Mouse (Mus musculus) brown adipose tissue, adult 24 weeks (tissue): ENCODE data around the gene Sapcd1. TPM values are rescaled to one million over a fixed set of nuclear protein-coding genes. Genes with fewer than 3 reads are reported as not detected.
"Not testable (repeated sequence)": the region's sequence is repeated elsewhere in the genome, so short reads cannot be mapped to it uniquely, and the experiment has no call there.

ENCODE experiments used
- H3K27ac ChIP-seq: fragments of 200-500 bp; replicated peaks from 2 replicates; pipeline ENCODE4 v1.5.1; 2012; ENCODE audit warnings: low read depth, mild to moderate bottlenecking, low read length
- H3K4me1 ChIP-seq: fragments of 200-500 bp; 2 replicates; pipeline ENCODE4 v1.6.1; 2012; ENCODE audit warnings: low read length, mixed read lengths; ENCODE audit not compliant: control insufficient read depth, insufficient read depth, insufficient read length
- H3K4me3 ChIP-seq: fragments of 200-500 bp; 2 replicates; pipeline ENCODE4 v1.5.1; 2012; ENCODE audit warnings: low read depth, mild to moderate bottlenecking, low read length, moderate library complexity; ENCODE audit not compliant: insufficient read depth
- polyA plus RNA-seq: library from polyadenylated mRNA; stranded (reverse); fragments of >200 nt; gene quantifications from 2 replicates; pipeline ENCODE4 v1.2.4, GENCODE M21; 2012; ENCODE audit not compliant: missing spikeins, insufficient read depth, insufficient read length

Gene Sapcd1
- polyA plus RNA-seq, 1 experiment, result not detected

DNA sequence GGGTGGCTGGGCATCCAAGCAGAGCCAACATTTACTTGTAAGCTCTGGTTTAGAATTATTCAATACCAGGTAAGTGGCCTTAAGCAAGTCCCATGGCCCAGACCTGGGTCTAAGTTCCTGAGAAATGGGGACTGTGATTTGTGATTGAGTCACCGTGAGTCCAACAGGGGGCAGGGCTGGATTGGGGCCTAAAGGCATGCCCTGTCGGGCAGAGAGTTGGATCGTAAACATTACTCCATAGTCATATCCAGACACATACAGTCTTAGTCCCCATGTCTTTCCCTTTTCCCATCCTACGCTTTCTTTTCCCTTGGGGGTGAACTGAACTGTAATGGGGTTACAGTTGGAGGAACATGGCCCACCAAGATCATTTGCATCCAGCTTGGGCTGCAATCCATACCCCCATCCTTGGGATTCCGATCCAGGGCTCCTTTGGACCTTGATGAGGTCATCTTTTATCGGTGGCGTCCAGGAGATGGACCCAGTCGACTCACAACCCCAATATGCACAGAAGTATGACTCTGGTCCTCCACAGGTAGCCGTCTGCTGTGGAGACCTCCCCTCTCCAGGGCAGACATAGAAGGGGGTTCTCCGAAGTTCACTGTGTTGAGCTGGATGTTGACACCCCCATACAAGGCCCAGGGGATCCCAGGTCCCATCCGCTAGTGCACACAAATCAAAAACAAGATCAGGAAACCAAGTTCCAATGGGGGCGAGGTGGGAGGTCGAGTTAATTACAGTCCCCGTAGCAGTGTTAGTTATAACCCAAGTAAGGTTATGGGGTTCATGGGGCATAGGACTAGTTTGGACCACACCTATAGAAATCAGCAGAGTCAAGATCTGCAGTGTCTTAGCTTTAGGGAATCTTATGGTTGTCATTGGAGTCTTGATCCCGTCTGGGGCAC is 29.0 kb downstream of the Sapcd1 start:
- H3K27ac ChIP-seq, result peak overlapping the region; percentile 18; the same call in 1 of the 2 replicates
- H3K4me1 ChIP-seq, result no peaks in the 10 kb centered on the region
- peak overlapping the region; percentile 53; the same call in 1 of the 2 replicates for H3K4me3 ChIP-seq

DNA sequence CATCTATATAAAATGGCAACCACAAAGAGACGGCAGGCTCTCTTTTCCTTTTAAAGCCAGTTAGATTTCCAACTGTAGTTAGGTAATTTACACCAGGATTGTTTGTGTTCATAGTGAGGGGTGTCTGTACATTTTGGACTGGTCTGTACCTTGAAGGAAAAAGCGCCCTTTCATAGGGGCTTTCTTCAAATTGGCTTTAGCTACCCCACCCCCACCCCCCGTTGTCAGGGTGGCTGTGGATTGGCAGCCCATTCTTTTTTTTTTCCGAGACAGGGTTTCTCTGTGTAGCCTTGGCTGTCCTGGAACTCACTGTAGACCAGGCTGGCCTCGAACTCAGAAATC is 30.7 kb downstream of the Sapcd1 start:
- no peaks in the 10 kb centered on the region for H3K4me1 ChIP-seq
- H3K4me3 ChIP-seq, result no peak overlapping the region
- no peak overlapping the region for H3K27ac ChIP-seq

DNA sequence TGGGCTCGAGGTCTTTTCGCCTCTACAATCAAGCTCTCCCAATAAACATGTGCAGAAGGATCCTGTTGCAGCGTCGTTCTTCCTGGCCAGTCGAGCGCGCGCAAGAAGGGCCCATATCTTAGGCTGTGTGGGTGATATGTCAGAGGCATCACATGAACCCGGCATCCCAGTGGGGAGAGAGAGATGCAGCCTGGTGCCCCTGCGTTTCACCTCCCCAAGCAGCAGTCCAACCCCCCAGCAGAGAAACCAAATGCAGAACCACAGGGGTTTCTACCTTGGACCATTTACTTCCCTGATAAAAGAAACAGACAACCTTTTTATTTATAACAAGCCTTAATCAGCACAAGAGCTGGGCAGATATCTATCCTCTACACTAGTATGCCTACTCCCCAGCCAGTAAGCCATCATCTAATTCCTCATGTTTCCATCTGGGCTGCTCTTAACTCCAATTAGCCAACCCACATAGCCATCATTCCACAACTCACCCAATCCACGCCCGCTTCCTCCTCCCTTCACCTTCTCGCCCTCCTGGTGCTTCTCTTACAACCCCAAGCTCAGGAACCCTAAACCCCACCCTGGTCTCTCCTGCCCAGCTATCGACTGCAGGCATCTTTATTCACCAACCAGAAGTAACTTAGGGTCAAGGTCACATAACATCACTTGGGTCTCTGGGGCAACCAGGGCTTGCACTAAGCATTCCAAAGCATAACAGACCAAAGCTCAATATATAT is 31.2 kb downstream of the Sapcd1 start:
- Histone ChIP-seq H3K4me1 (no peaks in the 10 kb centered on the region), H3K27ac (no peak overlapping the region), H3K4me3 (no peak overlapping the region)

GRCm38 (mm10) chr17:34995927-34996326 is 31.9 kb downstream of the Sapcd1 start:
- not testable (repeated sequence) for H3K27ac ChIP-seq, H3K4me1 ChIP-seq

DNA sequence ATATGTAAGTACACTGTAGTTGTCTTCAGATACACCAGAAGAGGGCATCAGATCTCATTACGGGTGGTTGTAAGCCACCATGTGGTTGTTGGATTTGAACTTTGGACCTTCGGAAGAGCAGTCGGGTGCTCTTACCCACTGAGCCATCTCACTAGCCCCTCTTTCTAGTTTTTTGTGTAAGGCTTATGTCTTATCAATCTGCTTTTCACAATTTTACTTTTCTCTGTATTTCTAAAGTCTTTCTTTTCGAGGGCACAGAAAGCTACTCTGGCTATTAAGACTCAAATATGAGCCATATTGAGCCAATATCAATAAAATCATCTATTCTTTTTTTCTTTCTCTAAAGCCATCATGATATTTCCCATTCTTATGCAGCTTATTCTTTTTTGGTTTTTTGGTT is 32.6 kb downstream of the Sapcd1 start:
- not testable (repeated sequence) for H3K4me1 ChIP-seq, H3K4me3 ChIP-seq, H3K27ac ChIP-seq

More at GRCm38 (mm10) chr17:34995927-34996326, 31.9 kb downstream of the Sapcd1 start:
- not testable (repeated sequence) for H3K4me3 ChIP-seq

DNA sequence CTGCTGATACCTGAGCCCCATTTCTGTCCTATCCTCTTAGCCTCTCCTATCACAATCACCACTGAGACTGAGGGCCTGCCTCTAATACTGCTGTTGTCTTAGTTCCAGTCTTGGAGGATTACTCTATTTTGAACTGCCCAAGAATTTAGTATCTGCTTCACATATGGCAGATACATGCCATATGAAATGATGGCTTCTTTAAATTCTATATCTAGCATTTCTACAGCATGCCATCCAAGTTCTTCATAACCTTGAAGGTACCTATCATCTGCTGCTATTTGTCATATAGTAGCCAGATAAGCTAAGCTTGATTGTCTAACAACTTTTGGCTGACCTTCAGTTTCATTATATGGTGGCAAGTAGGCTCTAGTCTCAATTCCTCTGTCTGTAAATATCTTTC is 33.1 kb downstream of the Sapcd1 start:
- Histone ChIP-seq H3K4me1 (no peaks in the 10 kb centered on the region), H3K27ac (no peak overlapping the region)

GRCm38 (mm10) chr17:34984218-34984617 is 43.6 kb downstream of the Sapcd1 start:
- Histone ChIP-seq H3K4me1 (no peaks in the 10 kb centered on the region), H3K27ac (no peak overlapping the region), H3K4me3 (no peak overlapping the region)

More for the DNA sequence above, 33.1 kb downstream of the Sapcd1 start:
- no peak overlapping the region for H3K4me3 ChIP-seq

- Histone ChIP-seq H3K4me1 (no peaks in the 10 kb centered on the region), H3K4me3 (peak overlapping the region; percentile 96), H3K27ac (peak overlapping the region; percentile 99; the same call in 1 of the 2 replicates)
Measured at GRCm38 (mm10) chr17:34982328-34982727, 45.5 kb downstream of the Sapcd1 start.

DNA sequence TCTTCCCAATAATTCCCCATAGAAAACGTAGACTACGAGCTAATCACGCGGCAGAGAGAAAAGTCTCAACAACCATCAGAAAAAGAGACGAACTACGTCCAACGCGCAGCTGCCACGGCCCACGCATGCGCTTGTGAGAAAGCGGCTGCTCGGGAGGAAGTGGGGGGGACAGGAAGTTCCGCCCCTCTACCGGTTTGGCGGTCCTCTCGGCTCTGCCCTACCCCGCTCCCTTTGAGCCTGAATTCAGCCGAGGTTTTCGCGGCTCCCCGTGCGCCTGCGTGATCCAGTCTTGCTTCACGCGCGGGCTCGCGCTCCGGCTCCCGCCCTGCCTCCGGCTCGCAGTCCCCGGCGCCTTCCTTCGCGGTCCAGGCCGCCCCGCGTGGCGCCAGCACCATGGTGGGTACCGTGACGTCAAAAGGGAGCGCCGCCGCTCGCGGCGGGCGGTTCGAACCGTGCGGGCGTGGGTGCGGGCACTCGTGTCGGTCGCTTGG is 46.1 kb downstream of the Sapcd1 start, which contains the start of gene Lsm2:
Gene Lsm2, plus strand, starts transcription at position 173 of the 491 bp plus-strand sequence.
- peak within 1 kb of the TSS; percentile 99 for H3K27ac ChIP-seq
- peak within 1 kb of the TSS; percentile 96 for H3K4me3 ChIP-seq
- no peaks in the 10 kb centered on the region for H3K4me1 ChIP-seq

- H3K27ac ChIP-seq, result peak overlapping the region; percentile 56
- H3K4me1 ChIP-seq, result no peaks in the 10 kb centered on the region
- peak overlapping the region; percentile 40 for H3K4me3 ChIP-seq
Measured at GRCm38 (mm10) chr17:34980655-34981054, 47.2 kb downstream of the Sapcd1 start.

DNA sequence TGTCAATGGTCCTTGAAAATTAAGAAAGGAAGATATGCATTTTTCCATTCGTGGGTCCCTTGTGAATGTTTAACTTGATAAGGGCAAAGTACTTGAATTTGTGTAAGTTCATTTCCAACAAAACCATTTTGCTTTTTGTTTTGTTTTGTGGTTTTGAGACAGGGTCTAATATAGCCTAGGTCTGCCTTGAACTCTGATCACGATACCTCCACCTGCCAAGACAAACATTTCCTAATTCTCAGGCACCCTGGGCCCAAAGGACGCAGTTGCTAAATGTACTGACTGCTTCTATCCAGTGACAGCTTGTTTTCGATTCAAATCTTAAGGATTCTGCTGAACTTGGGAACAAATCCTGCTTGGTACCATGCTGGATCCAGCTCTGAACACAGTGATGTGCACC is 48.2 kb downstream of the Sapcd1 start:
- H3K4me1 ChIP-seq, result no peaks in the 10 kb centered on the region
- no peak overlapping the region for H3K27ac ChIP-seq
- H3K4me3 ChIP-seq, result no peak overlapping the region

GRCm38 (mm10) chr17:34978239-34978638 is 49.6 kb downstream of the Sapcd1 start:
- Histone ChIP-seq H3K27ac (no peak overlapping the region), H3K4me1 (no peaks in the 10 kb centered on the region), H3K4me3 (no peak overlapping the region)

GRCm38 (mm10) chr17:34977000-34977399 is 50.8 kb downstream of the Sapcd1 start:
- Histone ChIP-seq H3K27ac (no peak overlapping the region), H3K4me3 (no peak overlapping the region), H3K4me1 (no peaks in the 10 kb centered on the region)
